Mouse (Mus musculus) hindbrain, postnatal 0 days (tissue): ENCODE measurements at regions not wholly inside any gene's neighbourhood (a gene's known extent, or its start where the extent isn't known, plus 50 kb on each side); places are given as distances from the start of the nearest gene placed in this dataset.

Experiments
- ATAC-seq: fragments of 200-750 bp; cut with Nextera tagmentation; 2 replicates; pipeline ENCODE4 v1.8.0; 2017; ENCODE audit warnings: mild to moderate bottlenecking, moderate TSS enrichment, moderate library complexity
- DNase-seq: peaks from one replicate; pipeline ENCODE4 v3.0.0-alpha.2; 2015; ENCODE audit warnings: low spot score
- H3K27ac ChIP-seq: fragments of 300-500 bp; sonication (generic); 2 replicates; pipeline ENCODE4 v1.5.1; 2014; ENCODE audit warnings: mild to moderate bottlenecking
- H3K27me3 ChIP-seq: fragments of 300-500 bp; sonication (generic); 2 replicates; pipeline ENCODE4 v1.6.1; 2014; ENCODE audit warnings: low read length, mixed read lengths; ENCODE audit not compliant: insufficient read depth
- H3K36me3 ChIP-seq: fragments of 300-500 bp; sonication (generic); 2 replicates; pipeline ENCODE4 v1.6.1; 2014; ENCODE audit warnings: low read length, mixed read lengths; ENCODE audit not compliant: insufficient read depth
- H3K4me1 ChIP-seq: fragments of 300-500 bp; sonication (generic); 2 replicates; pipeline ENCODE4 v1.6.1; 2014; ENCODE audit warnings: antibody characterized with exemption, low read length, mixed read lengths; ENCODE audit not compliant: insufficient read depth
- H3K4me2 ChIP-seq: fragments of 300-500 bp; sonication (generic); 2 replicates; pipeline ENCODE4 v1.6.1; 2014; ENCODE audit warnings: low read depth, mild to moderate bottlenecking, low read length, moderate library complexity, mixed read lengths
- H3K4me3 ChIP-seq: fragments of 300-500 bp; sonication (generic); 2 replicates; pipeline ENCODE4 v1.5.1; 2014; ENCODE audit warnings: low read length
- H3K9ac ChIP-seq: fragments of 300-500 bp; sonication (generic); replicated peaks from 2 replicates; pipeline ENCODE4 v1.6.1; 2014; ENCODE audit warnings: mild to moderate bottlenecking, low read length, moderate library complexity, mixed read lengths
- H3K9me3 ChIP-seq: fragments of 300-500 bp; sonication (generic); 2 replicates; pipeline ENCODE4 v1.6.1; 2016; ENCODE audit warnings: low read length, mixed read lengths
- CTCF ChIP-seq: IDR thresholded peaks from 2 replicates; pipeline ENCODE4 v1.5.1; 2016; ENCODE audit warnings: antibody characterized with exemption, control low read depth, low read depth
- WGBS: fragments of 180-500 bp; shearing (Covaris S2); extraction: QIAGEN DNeasy Blood & Tissue Kit; methylation state at CpG from one replicate; pipeline ENCODE4 v1.1.7; 2014; 5-methylcytosine and 5-hydroxymethylcytosine counted together

DNA sequence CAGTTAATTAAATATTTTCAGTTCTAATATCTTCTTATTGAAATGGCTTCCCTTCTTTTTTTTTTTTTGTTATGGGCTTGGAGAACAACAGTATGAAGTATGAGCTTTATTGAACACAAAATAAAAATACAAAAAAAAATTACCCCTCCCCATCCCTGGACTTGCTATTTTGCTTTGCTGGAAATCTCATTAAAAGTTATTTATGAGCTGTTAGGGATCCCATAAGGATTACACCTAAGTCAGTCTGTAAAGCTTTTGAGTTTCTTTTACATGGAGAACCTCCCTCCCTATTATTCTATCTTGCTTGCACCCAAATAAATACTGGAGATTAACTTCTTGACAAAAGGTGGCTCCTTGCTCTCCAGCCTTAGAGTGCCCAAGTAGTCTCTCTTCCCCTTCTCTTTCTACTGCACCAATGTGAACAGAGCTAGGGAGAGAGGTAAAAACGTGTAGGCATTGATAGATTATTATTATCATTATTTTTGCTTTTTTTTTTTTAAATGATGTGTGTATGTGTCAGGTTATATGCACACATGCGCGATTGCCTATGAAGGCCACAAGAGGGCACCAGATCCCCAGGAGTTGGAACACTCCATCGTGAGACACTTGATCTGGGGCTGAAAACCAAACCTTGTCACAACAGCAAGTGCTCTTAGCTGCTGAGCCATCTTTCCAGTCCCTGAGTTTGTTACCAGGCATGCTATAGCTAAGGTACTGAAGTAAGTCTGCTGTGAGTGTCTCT is 186.6 kb upstream of the Habp2 start:
- Histone ChIP-seq H3K4me1 (no peaks in the 10 kb centered on the region), H3K27me3 (no peaks in the 10 kb centered on the region), H3K27ac (no peak overlapping the region), H3K4me3 (no peak overlapping the region), H3K9ac (no peak overlapping the region), H3K4me2 (no peak overlapping the region), H3K9me3 (no peaks in the 10 kb centered on the region), H3K36me3 (no peaks in the 10 kb centered on the region)
- DNase-seq = no peak
- 73% methylated on average over 4 of the region's 4 CpGs for WGBS
- no peak for ATAC-seq
- TF ChIP-seq CTCF = peak; percentile 33

DNA sequence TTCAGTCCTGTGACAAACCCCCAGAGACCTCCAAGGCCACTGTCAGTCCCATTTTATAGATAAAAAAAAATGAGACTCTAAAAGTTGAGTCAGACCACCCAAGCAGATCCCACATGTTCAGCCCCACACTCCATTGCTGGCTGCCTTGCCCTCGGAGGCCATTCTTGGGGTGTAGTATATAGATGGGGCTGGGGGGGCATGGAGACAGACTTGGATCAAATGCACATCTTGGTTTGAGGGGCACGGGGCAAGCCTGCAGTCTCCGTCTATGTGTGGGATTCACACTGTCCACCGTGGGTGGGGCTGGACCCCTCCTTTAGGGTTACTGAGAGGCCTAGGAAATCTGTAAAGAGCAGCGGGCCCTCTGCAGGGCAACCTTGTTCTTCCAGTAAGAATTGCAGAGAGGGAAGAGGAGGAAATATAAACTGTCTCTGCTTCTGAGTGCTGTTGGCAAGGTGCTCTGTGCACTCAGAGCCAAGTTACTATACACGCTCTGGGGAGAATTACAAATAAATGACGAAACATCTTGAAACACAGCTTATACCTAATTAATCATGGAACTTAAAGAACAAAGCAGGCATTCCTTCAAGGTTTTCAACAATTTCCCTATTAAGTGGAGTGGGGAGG is 184.4 kb upstream of the Habp2 start:
- DNase-seq = no peak
- Histone ChIP-seq H3K36me3 (no peaks in the 10 kb centered on the region), H3K9me3 (no peaks in the 10 kb centered on the region), H3K4me3 (no peak overlapping the region), H3K4me2 (no peak overlapping the region), H3K9ac (no peak overlapping the region), H3K4me1 (no peaks in the 10 kb centered on the region), H3K27me3 (no peaks in the 10 kb centered on the region), H3K27ac (no peak overlapping the region)
- no peak for ATAC-seq
- WGBS = 73% methylated on average over 7 of the region's 7 CpGs
- no peak for TF ChIP-seq CTCF

DNA sequence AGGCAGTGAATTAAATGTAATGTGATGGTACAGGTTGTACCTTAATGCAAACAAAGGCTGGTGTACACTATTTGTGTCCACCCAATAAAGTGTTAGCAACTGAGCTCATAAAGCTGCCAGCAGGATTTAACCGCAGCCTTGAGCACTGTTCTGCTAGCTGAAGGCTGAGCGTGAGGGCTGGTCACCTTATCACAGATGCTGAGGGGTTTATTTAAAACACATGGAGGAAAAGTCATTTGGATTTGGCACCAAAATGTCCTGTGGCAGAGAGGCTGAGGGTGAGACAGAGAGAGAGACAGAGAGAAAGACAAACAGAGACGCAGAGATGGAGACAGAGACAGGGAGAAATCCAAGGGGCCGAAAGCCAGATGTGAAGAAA is 181.9 kb upstream of the Habp2 start:
- H3K4me1 ChIP-seq = no peaks in the 10 kb centered on the region
- no peak overlapping the region for H3K4me2 ChIP-seq
- DNase-seq = no peak
- ATAC-seq = no peak
- WGBS = 77% methylated on average over 4 of the region's 4 CpGs
- H3K27me3 ChIP-seq = no peaks in the 10 kb centered on the region
- H3K9me3 ChIP-seq = no peaks in the 10 kb centered on the region
- H3K27ac ChIP-seq = no peak overlapping the region
- no peak for TF ChIP-seq CTCF
- no peak overlapping the region for H3K9ac ChIP-seq
- H3K4me3 ChIP-seq = no peak overlapping the region
- H3K36me3 ChIP-seq = no peaks in the 10 kb centered on the region

DNA sequence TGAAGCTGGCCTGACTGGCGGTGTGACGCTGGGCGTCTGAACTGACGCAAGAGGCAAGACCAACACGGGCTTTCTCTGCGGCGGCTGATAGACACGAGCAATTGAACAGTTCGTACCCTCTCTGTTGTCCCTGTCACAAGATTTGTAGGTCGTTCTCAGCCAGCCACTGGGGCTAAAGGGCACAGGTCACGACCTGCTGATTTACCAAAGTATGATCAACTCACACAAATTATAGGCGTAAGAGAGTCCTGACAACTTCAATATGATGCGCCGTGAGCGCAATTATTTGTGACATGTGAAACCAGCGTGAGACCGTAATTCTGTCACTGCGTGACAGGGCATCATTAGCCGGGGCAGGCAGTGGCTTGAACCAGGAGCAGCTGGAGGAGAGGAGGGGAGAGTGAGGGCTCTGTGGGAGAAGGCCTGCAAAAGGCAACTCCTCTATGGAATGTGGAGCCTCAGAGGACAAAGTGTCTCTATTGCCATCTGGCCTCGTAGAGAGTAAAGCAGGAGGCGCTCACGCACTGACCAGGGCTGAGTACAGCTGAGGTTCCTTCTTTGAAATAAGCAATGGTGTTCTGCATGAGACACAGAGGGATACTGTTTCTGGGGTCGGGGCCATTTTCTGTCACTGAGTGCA is 181.4 kb upstream of the Habp2 start:
- Histone ChIP-seq H3K4me2 (no peak overlapping the region), H3K27ac (no peak overlapping the region; the same call in 1 of the 2 replicates), H3K9me3 (no peaks in the 10 kb centered on the region), H3K36me3 (no peaks in the 10 kb centered on the region), H3K27me3 (no peaks in the 10 kb centered on the region), H3K9ac (no peak overlapping the region), H3K4me1 (no peaks in the 10 kb centered on the region), H3K4me3 (no peak overlapping the region)
- ATAC-seq = peak; percentile 81
- 40% methylated on average over 23 of the region's 23 CpGs for WGBS
- peak; percentile 53 for DNase-seq
- peak; percentile 13 for TF ChIP-seq CTCF

DNA sequence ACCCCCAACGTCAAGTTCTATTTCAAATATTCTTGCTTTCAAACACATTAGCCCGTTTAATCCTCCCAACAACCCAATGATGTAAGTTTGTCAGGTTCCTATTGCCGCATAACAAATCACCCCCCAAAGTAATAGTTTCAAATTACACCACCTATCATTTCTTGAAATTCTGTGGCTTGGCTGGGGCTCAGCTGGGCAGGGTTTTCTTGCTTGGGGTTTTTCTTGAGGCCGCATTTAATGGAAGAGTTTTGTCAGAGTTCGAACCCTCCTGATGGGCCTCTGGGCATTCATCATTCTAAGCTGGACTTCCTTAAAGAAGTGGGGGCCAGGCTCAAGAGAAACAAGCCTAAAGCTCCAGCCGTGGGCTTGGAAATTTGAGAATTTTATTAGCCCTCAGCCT is 178.1 kb upstream of the Habp2 start:
- no peaks in the 10 kb centered on the region for H3K27me3 ChIP-seq

DNA sequence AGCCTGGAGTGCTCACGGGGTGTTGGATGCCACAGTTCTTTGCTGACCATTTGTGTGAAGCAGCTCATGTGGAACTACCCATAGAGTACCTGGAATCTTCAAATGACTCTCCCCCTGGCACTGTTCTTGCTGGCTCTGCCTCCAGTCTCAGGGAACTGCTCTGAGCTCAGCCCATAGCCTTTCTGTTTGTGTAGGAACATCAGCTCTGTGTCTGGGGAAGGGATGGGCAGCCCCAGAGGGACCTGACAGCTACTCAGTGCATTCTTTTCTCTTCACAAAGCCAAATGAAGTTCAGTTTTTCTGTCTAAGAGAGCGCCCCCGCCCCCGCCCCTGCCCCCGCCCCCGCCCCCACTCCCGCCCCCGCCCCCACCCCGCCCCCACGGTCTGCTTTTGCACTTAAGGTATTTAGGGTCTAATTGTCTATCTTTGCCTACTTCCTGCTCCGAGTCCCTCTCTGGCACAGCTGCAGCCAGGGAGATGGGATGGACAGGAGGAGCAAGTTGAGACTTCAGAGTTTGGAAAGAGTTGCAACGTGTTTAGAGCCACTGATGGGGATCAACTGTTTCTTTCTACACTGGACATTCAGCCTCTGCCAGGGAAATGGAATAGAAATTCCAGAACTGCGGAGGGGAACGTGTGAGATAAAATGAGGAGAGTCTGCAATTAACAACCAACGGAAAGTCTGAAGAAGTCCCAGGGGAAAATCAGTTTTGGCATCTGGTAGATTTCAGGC is 171.2 kb upstream of the Habp2 start:
- WGBS = 12% methylated on average over 8 of the region's 15 CpGs
- Histone ChIP-seq H3K9ac (no peak overlapping the region), H3K36me3 (no peaks in the 10 kb centered on the region), H3K4me3 (no peak overlapping the region), H3K27ac (no peak overlapping the region), H3K27me3 (no peaks in the 10 kb centered on the region), H3K4me1 (peaks cover 4% of the 10 kb centered on the region; the same call in 1 of the 2 replicates), H3K9me3 (no peaks in the 10 kb centered on the region), H3K4me2 (no peak overlapping the region)
- ATAC-seq = no peak
- no peak for TF ChIP-seq CTCF
- DNase-seq = no peak

More for the DNA sequence above, 178.1 kb upstream of the Habp2 start:
- Histone ChIP-seq H3K4me2 (no peak overlapping the region), H3K27ac (no peak overlapping the region), H3K9ac (no peak overlapping the region), H3K4me3 (no peak overlapping the region), H3K9me3 (no peaks in the 10 kb centered on the region), H3K36me3 (no peaks in the 10 kb centered on the region), H3K4me1 (no peaks in the 10 kb centered on the region)
- no peak for DNase-seq
- no peak for ATAC-seq
- no peak for TF ChIP-seq CTCF
- WGBS = 93% methylated on average over 6 of the region's 6 CpGs
